Mouse (Mus musculus): ENCODE measurements around the gene Apoc4.

GRCm38 (mm10) chr7:19699827-19700148, 18.5 kb upstream of the Apoc4 start:
- no peak for TF ChIP-seq POLR2A (IDR thresholded peaks at IDR 0.05; ENCODE audit: control insufficient read depth, extremely low read depth, insufficient read depth, low read length, poor library complexity)
- TF ChIP-seq CTCF (IDR thresholded peaks at IDR 0.05; ENCODE audit: borderline replicate concordance, control insufficient read depth, extremely low read depth, insufficient read depth, low read length, poor library complexity), result no peak

Data from thymus, adult 2 months (tissue).